Mouse (Mus musculus) fibroblast of lung, adult 2 months (primary cell): Measurements from ENCODE around the gene Mrgprd.

Source experiments
- DNase-seq: peaks from one replicate; pipeline ENCODE4 v3.0.0-alpha.2; 2011; ENCODE audit warnings: low read depth

The Mrgprd gene

DNA sequence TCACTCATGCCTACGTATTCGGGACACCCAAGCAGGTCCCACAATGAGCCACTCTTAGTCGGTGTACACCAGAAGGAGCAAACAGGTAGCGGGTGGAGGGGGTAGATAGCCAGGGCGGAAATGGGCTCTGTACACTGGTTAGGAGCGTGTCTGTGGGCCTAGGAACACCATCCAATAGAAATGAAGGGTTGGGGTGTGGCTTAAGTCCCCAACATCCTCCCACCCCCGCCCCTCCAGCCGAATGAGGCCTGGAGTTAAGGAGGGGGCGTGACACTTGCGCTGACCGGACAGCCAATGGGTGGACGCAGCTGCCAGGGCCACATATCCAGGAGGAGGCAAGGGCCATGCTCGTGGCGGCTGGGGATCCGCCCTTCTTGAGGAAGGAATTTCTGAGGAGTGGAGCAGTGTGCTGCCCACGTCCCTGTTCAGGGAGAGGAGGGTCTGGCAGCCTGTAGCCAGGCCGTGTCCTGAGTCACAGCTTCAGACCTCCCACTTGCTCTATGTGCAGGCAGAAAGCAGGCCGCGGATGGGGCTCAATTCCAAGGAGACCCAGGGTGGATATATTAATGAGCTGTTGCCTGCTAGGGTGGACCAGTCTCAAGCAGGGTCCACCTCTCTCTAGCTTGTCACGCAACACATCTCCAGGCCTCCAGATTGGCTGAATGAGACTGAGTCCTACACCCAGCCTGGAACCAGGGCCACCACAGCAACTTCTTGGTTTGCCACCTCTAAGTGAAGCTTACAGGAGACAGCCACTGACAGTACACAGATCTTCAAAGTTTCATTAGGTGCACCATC is 11.9 kb upstream of the Mrgprd start:
- peak; percentile 83 for DNase-seq

DNA sequence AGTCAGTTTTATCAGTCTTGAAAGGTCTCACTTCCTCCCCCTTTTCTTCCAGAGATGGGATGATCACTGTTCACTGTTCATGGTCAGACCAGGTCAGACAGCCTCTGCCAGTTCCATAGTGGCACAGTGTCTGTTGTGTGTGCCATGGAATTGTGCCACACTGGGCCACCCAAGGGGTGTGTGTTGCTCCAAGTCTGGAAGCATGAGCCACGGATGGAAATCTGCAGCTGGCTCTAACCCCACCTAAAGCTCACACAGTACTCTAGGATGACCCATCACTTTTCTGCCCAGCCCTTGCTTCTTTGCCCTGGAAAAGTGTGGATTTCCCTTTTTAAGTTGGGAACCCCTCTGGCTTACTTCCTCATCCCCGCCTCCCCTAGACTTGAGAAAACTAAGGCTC is 10.5 kb upstream of the Mrgprd start:
- no peak for DNase-seq

DNA sequence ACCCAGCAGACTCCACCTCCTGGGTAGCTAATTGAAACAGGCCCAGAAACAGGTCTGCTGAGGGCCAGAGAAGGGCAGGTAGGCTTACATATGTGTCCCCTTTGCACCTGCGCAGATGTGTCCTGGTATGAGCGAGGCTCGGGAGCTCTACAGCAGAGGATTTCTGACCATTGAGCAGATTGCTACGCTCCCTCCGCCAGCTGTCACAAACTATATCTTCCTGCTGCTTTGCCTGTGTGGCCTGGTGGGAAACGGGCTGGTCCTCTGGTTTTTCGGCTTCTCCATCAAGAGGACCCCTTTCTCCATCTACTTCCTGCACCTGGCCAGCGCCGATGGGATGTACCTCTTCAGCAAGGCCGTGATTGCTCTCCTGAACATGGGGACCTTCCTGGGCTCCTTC is 7.0 kb upstream of the Mrgprd start:
- DNase-seq = no peak

DNA sequence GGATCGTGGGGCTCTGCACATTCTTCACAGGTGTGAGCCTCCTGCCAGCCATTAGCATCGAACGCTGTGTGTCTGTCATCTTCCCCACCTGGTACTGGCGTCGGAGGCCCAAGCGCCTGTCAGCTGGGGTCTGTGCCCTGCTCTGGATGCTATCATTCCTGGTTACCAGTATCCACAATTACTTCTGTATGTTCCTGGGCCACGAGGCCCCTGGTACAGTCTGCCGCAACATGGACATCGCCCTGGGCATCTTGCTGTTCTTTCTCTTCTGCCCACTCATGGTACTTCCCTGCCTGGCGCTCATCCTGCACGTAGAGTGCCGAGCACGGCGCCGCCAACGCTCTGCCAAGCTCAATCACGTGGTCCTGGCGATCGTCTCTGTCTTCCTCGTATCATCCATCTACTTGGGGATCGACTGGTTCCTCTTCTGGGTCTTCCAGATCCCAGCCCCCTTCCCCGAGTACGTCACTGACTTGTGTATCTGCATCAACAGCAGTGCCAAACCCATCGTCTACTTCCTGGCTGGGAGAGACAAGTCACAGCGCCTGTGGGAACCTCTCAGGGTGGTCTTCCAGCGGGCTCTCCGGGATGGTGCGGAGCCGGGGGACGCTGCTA is 6.5 kb upstream of the Mrgprd start:
- DNase-seq = no peak

DNA sequence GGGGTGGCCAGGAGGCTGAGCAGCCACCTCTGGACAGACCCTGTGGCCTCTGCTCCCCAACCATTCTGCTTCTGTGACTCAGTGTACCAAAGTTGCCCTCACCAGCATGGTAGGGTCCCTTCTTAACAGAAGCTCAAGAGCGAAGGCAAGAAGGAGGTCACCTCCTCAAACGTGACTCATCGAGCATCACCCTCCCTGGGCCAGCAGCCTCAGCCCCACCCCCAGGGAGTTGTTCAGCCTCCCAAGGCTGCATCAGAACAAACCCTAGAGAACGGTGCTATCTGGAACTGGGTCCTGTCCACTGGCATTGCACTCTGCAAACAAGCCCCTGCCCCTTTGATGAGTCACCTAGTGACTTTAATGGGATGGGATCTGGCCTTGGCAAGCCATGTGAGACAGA is 5.8 kb upstream of the Mrgprd start:
- DNase-seq = peak; percentile 36

DNA sequence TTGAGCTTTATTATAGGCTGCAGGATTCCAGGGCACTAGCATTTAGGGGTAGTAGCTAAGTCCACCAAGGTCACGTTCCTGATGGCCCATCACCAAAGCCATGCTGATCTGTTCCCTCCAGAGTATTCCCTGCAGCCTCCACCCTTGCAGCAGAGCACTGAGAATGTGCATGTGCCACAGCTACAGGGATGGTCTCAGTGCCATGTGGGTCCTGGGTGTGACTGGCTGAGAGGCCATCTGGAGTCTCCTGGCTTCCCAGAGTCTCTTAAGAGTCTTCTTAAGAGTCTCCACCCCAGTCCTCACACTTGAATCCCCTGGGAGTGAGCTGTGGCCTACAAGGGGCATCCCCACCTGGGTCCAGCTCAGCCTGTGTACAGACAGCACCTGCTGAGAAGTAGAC is 4.8 kb upstream of the Mrgprd start:
- no peak for DNase-seq

DNA sequence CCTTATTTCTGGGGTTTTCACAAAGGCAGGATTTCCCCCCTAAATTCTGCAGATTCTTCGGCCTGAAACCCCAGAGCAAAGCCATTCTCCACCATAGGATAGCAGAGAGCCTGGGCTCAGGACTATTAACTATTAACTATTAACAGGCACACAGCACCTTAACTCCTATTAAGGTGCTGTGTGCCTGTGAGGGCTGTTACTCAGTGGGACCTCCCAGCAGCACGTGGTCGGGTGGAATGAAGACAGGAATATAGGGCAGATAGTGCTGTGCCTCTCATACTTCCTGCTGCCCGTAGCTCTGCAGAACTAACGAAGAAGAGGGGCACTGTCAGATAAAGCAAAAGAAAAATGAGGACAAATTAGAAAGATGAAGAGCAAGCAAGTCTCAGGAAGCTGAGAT is 4.1 kb upstream of the Mrgprd start:
- DNase-seq = no peak

DNA sequence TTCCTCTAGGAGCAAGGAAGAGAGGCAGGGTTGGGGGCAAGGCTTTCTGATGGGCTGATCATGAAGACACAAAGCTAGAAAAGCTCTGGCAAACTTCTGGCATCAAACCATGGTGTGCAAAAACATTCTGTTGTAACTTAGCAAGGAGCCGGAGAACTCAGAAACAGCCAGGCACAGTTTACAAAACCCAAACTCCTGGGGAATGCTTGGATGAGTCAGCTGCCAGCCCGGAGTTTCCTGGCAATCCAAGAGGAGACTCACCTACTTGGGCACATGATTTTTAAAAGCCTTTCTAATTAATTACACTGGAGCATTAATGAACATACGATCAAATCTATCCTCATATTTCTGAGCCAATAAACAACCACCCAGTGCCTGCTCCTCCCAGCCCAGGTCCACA is 2.5 kb upstream of the Mrgprd start:
- peak; percentile 66 for DNase-seq

DNA sequence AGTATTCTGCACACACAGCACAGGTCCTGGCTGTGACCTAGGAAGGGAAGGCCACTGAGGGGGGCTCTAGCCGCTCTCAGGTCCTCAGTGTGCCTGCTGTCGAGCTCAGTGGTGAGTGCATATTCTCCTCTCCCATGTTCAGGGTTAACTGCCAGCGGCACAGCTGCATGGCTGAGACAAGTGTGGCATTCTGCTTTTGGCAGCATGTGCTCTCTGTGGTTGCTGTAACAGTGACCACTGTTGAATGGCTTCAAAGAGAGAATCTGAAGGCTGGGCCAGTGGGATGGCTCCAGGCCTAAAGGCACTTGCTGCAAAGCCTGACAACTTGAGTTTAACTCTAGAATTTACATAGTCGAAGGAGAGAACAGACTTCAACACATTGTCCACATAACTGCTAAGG is 2.9 kb downstream of the Mrgprd start:
- peak; percentile 69 for DNase-seq

DNA sequence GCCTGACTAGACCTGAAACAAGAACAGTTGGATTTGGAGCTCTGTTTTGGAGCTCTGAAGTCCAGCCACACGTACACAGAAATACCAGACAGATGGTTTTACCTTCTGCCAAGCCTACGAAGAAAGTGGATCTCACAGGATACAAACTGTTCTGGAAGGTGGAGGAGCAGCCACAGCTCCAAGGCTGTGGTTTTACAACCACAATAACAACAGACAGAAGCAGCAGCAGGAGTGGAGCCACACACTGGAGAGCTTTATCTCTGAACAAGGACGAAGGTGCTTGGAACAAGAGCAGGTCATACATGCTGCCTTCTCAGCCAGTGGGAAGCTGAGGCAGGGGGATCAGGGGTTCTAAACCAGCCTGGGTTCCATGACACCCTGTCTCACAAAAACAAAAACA is 4.8 kb downstream of the Mrgprd start:
- DNase-seq = peak; percentile 32

DNA sequence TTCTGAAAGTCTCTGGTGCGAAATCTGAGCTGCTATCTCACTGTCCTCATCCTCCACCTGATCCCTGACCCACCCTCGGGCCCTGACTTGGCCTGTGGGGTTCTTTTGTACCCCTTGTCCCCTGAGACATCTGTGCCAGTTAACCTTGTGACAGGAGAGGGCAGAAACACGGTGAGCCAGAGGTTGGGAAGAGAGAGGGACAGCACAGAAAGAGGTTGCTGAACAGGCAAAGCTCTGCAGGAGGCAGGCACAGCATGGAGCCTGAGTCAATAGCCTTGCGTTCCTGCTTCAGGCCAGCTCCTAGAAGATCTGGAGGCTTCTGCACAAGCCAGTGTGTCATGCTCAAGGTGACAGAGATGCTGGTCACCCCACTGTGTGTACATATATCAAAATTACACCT is 9.0 kb downstream of the Mrgprd start:
- no peak for DNase-seq

DNA sequence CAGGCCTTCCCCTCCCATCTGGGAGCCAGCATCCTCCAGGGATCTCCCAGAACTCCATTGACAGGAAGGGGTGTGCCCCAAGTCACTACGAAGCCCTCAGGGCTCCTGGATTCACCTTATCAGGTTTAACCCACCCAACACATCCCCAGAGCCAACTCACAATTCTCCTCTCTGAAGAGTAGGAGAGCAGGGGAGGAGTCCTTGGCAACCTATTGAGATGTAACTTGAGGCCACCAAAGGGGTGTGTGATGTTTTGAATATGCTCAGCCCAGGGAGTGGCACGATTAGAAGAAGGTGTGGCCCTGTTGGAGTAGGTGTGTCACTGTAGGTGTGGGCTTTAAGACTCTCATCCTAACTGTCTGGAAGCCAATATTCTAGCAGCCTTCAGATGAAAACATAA is 11.1 kb downstream of the Mrgprd start:
- no peak for DNase-seq

DNA sequence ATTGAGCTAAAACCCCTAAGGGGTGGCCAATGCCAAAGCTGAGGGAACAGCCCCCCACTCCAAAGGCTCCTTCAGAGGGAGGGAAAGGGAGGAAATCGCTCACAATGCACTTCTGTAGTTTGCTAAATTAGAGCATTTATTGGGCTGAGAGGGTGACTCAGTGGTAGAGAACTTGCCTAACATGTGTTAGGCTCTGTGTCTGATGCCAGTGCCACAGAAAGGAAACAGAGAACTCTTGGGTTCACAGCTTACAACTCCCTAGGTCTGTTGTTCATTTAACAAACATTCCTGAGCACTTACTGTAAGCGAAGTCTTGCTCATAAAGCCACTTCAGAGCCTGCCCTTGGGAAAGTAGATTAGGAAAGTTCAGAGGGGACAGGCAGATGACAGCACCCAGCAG is 15.3 kb downstream of the Mrgprd start:
- DNase-seq = peak; percentile 94

DNA sequence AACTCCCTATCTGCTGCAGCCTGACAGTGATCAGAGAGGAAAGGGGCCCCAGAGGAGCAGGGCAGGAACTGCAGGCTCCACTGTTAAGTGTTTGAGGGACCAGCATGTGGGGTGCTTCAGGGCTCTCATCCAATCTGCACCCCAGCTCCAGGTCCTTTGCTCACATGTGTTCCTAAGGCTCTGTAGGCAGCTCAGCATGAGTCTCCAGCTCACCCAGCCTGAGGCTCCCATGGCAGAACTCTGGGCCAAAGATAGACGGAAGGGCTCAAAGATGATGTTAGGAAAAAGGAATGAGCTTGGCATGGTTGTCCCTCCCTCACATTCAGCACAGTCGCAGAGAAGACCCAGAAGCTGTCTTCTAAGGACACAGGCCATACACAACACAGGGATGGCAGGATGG is 16.0 kb downstream of the Mrgprd start:
- peak; percentile 27 for DNase-seq

DNA sequence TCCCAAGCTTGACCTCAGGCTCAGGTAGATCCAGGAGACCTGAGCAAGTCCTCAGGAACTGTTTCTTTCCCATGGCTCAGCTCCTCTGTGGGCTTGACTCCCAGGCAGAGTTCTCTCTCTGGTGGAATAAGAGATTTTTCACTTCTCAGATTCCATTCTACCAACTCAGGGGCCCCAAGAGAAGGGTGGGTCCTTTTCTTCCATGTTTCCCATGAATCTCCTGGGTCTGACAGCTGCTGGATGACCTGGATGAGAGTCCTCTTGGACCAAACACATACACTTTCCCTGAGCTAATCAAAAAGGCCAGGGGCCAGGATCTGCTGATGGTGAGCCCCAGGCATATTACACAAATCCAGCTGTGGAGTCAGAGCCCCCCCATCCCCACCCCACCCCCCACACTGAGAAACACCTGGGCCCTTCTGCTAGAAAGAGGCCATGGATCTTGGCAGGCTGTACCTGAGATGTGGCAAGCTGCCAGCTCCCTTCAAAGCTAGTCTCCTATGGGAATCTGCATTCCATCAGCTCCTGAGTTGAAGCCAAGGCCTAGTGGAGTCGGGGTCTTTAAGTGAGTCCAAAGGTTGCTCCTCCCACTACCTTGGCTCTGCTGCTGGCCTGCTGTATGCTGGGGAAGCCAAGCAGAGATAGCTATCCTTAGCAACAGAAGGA is 17.9 kb downstream of the Mrgprd start:
- peak; percentile 57 for DNase-seq

DNA sequence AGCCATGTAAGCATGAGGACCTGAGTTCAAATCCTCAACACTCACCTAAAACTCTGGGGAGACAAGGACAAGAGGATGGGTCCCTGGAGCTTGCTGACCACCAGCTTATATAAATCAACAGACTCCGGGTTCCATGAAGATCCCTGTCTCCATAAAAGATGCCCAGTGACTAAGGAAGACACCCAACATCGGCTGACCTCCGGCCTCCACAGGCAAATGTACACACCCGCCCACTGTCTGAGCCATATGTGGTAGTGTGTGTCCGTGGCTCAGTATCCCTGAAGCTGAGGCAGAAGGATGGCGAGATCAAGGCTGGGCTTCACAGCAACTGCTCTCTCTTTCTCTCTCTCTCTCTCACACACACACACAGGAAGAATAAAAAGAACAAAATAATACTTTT is 19.3 kb downstream of the Mrgprd start:
- DNase-seq = no peak

DNA sequence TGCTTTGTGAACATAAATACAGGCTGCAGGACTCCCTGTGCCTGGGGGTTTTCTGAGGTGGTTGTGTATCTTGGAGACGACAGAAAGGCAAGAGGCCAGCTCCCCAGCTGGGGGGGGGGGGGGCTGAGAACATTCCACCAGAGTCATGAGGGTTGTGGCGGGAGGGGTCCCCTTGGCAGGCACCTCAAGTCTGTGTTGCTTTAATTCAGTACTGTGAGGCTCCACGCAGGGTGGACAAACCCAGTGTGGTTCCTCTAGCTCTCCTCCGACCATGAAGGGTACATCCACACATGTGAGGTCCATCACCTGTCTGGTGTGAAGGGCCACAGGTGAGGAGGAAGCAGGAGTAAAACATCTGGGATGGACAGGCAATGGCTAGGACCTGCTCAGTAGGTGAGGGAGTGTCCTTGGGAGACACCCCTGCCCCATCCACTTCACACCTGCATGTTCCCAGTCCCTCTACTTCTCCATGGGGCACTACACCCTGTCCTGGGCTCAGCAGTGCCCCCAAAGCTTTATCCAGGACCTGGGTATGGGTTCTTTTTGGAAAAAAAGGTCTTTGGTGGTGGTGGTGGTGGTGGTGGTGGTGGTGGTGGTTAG is 19.9 kb downstream of the Mrgprd start:
- DNase-seq = peak; percentile 30

DNA sequence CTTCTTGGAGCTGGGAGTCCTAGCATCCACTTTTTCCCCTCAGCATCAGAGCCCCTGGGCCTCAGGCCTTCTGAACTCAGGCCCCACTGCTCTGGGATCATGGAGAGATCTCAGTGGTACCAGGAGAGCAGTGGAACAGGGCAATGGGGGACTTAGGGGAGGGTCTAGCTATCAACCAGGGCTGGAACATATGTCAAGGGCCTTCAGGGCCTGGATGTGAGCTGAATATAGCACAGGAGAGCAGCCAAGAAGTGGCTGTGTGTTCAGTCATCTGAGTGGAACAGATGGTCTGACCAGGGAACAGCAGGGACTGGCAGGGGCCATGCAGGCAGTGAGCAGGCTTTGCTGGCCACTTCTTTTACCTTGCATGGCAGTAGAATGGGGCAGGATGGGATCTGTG is 20.6 kb downstream of the Mrgprd start:
- DNase-seq = no peak

DNA sequence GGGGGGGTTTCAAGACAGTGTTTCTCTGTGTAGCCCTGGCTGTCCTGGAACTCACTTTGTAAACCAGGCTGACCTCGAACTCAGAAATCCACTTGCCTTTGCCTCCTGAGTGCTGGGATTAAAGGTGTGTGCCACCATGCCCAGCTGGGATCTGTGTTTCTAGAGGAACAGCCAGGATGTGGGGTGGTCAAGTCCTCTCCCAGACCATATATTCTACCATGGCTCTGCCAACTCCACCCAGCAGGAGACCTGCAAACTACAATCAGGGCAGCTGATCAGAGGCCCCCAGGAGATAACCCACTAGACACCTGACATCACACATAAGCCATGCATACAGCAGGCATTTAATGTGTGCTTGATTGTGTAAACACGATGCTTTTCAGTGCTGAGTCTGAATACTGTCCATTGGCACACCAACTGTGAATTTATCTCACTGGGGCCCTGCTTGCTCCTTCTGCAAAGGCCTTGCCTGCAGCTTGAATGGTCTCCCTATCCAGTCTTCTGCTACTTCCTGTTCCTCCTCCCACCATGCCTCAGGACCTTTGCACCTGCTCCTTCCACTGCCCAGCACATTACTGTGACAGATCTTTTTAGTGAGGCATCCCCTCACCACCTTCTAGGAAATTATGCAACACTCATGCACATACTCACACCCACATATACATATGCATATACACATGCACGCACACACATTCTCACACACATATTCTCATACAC is 21.1 kb downstream of the Mrgprd start:
- no peak for DNase-seq

DNA sequence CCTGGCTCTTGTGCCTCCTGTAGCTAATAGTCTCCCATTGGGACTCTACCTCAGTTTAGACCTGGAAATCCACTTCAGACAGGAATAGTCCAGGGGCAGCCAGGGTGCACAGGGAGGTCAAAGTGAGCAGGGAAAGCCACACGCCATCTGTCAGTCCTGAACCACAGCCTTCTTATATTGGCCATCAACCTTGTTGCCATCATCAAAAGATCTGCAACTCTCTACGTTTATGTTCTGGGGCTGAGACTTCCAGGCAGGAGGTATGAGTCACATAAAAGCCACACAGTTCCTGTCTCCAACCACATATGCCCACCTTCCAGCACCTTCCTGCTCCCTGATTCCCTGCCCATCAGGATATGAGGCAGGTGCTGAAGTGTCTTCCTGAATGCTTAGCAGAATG is 23.3 kb downstream of the Mrgprd start:
- no peak for DNase-seq

DNA sequence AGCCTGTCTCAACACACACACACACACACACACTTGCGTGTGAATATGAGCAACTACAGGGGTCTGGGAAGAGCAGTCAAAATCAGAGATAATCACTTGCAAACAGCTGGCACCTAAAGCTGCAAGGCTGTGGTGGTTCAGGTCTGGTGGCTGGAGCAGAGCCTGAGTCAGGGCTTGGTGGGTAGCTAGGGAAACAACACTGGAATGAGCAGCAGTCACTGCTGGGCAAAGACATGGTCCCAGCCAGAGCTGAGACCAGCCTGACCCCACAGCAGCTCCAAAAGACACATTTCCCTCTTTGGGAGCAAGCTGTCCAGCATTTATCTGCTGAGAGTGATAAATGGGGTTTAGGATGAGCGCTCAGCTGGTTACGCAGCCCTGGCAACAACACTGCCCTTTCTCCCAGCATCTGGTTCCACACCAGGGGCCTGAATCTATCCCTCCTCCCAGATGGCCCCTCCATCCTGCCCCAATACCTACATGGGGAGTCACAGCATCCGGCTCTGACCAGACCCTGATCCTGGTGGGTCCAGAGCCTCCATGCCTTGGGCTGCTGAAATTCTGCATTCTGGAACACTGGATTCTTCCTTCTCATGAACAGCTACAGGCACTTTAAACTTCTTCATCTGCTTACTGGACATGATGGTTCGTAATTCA is 25.7 kb downstream of the Mrgprd start:
- DNase-seq = no peak
